Mouse (Mus musculus) forebrain, postnatal 0 days (tissue): Measurements from ENCODE around the gene Eif3i. TPM values are rescaled to one million over a fixed set of nuclear protein-coding genes. Genes with fewer than 3 reads are reported as not detected.

Source experiments
- ATAC-seq: fragments of 200-750 bp; cut with Nextera tagmentation; 2 replicates; pipeline ENCODE4 v1.8.0; 2017; ENCODE audit warnings: mild to moderate bottlenecking, moderate library complexity
- DNase-seq: peaks from one replicate; pipeline ENCODE4 v3.0.0-alpha.2; 2015
- H3K27ac ChIP-seq: fragments of 300-500 bp; sonication (generic); 2 replicates; pipeline ENCODE4 v1.5.1; 2014; ENCODE audit warnings: low read depth, mild to moderate bottlenecking, antibody characterized with exemption, low read length, moderate library complexity, mixed read lengths
- H3K27me3 ChIP-seq: fragments of 300-500 bp; sonication (generic); 2 replicates; pipeline ENCODE4 v1.6.1; 2014; ENCODE audit warnings: mild to moderate bottlenecking, low read length, mixed read lengths; ENCODE audit not compliant: insufficient read depth
- H3K36me3 ChIP-seq: fragments of 300-500 bp; sonication (generic); 2 replicates; pipeline ENCODE4 v1.6.1; 2014; ENCODE audit warnings: mild to moderate bottlenecking, moderate library complexity; ENCODE audit not compliant: insufficient read depth
- H3K4me1 ChIP-seq: fragments of 300-500 bp; sonication (generic); 2 replicates; pipeline ENCODE4 v1.6.1; 2014; ENCODE audit warnings: antibody characterized with exemption; ENCODE audit not compliant: insufficient read depth
- H3K4me2 ChIP-seq: fragments of 300-500 bp; sonication (generic); 2 replicates; pipeline ENCODE4 v1.6.1; 2014; ENCODE audit warnings: low read depth, mild to moderate bottlenecking, moderate library complexity
- H3K4me3 ChIP-seq: fragments of 300-500 bp; sonication (generic); 2 replicates; pipeline ENCODE4 v1.5.1; 2014; ENCODE audit warnings: low read depth, low read length, mixed read lengths
- H3K9ac ChIP-seq: fragments of 300-500 bp; sonication (generic); 2 replicates; pipeline ENCODE4 v1.6.1; 2014; ENCODE audit warnings: mild to moderate bottlenecking
- H3K9me3 ChIP-seq: fragments of 300-500 bp; sonication (generic); 2 replicates; pipeline ENCODE4 v1.6.1; 2016; ENCODE audit warnings: low read length
- CTCF ChIP-seq: sonication (generic); IDR thresholded peaks from 2 replicates; pipeline ENCODE4 v1.5.1; 2016; ENCODE audit warnings: antibody characterized with exemption, control low read depth, low read depth
- WGBS: fragments of 180-500 bp; shearing (Covaris S2); extraction: QIAGEN DNeasy Blood & Tissue Kit; methylation state at CpG from one replicate; pipeline ENCODE4 v1.1.7; 2014; 5-methylcytosine and 5-hydroxymethylcytosine counted together
- polyA plus RNA-seq: library from polyadenylated mRNA; unstranded; fragments of >200 nt; fragmentation: Nextera tagmentation; extraction: Ambion mirVana; gene quantifications from 2 replicates; pipeline ENCODE4 v1.2.1, GENCODE M21; 2015
- total RNA-seq: library from RNA; depleted of rRNA; stranded (reverse); fragments of >200 nt; gene quantifications from 2 replicates; pipeline ENCODE4 v1.2.3, GENCODE M21; 2014

The Eif3i gene
- total and polyA plus RNA-seq, 2 experiments from 2014 or later, result 226 to 255 TPM

GRCm38 (mm10) chr4:129639221-129639620, 38.8 kb upstream of the Eif3i start:
- Histone ChIP-seq H3K4me3 (no peak overlapping the region), H3K4me2 (peak overlapping the region; percentile 72; the same call in 1 of the 2 replicates), H3K27ac (no peak overlapping the region), H3K27me3 (no peaks in the 10 kb centered on the region), H3K9me3 (no peaks in the 10 kb centered on the region), H3K4me1 (peaks cover 7% of the 10 kb centered on the region; the same call in 1 of the 2 replicates), H3K9ac (no peak overlapping the region), H3K36me3 (peaks cover 32% of the 10 kb centered on the region)
- no peak for ATAC-seq
- WGBS, result 83% methylated on average over 15 of the region's 15 CpGs
- DNase-seq, result no peak
- no peak for TF ChIP-seq CTCF

- Histone ChIP-seq H3K4me2 (no peak overlapping the region), H3K27me3 (no peaks in the 10 kb centered on the region), H3K27ac (no peak overlapping the region), H3K9me3 (no peaks in the 10 kb centered on the region), H3K4me1 (no peaks in the 10 kb centered on the region), H3K36me3 (peaks cover 82% of the 10 kb centered on the region), H3K9ac (no peak overlapping the region), H3K4me3 (no peak overlapping the region)
- no peak for ATAC-seq
- DNase-seq, result no peak
- 96% methylated on average over 6 of the region's 6 CpGs for WGBS
- TF ChIP-seq CTCF, result no peak
Observed at GRCm38 (mm10) chr4:129633852-129634251, 33.4 kb upstream of the Eif3i start.

GRCm38 (mm10) chr4:129631867-129632266, 31.4 kb upstream of the Eif3i start:
- 84% methylated on average over 12 of the region's 12 CpGs for WGBS

GRCm38 (mm10) chr4:129630944-129631343, 30.5 kb upstream of the Eif3i start:
- Histone ChIP-seq H3K27ac (no peak overlapping the region), H3K4me2 (no peak overlapping the region), H3K9ac (no peak overlapping the region), H3K36me3 (peaks cover 85% of the 10 kb centered on the region), H3K9me3 (no peaks in the 10 kb centered on the region), H3K4me1 (no peaks in the 10 kb centered on the region), H3K27me3 (no peaks in the 10 kb centered on the region), H3K4me3 (no peak overlapping the region)
- TF ChIP-seq CTCF, result no peak
- WGBS, result 59% methylated on average over 4 of the region's 4 CpGs
- ATAC-seq (no peak), DNase-seq (no peak)

More at GRCm38 (mm10) chr4:129631867-129632266, 31.4 kb upstream of the Eif3i start:
- H3K9me3 ChIP-seq, result no peaks in the 10 kb centered on the region
- H3K27me3 ChIP-seq, result no peaks in the 10 kb centered on the region
- ATAC-seq (no peak), DNase-seq (no peak)
- peaks cover 86% of the 10 kb centered on the region for H3K36me3 ChIP-seq
- TF ChIP-seq CTCF, result no peak
- no peak overlapping the region for H3K4me2 ChIP-seq
- no peaks in the 10 kb centered on the region for H3K4me1 ChIP-seq
- H3K27ac ChIP-seq, result no peak overlapping the region
- no peak overlapping the region for H3K4me3 ChIP-seq
- no peak overlapping the region for H3K9ac ChIP-seq

- H3K4me1 ChIP-seq, result peaks cover 21% of the 10 kb centered on the region
- WGBS, result 73% methylated on average over 6 of the region's 6 CpGs
- TF ChIP-seq CTCF, result no peak
- no peak overlapping the region for H3K9ac ChIP-seq
- H3K27ac ChIP-seq, result no peak overlapping the region; the same call in 1 of the 2 replicates
- H3K4me2 ChIP-seq, result no peak overlapping the region
- H3K4me3 ChIP-seq, result no peak overlapping the region
- ATAC-seq, result no peak
- H3K27me3 ChIP-seq, result no peaks in the 10 kb centered on the region
- H3K9me3 ChIP-seq, result no peaks in the 10 kb centered on the region
- H3K36me3 ChIP-seq, result peaks cover 47% of the 10 kb centered on the region
- DNase-seq, result no peak
Observed at GRCm38 (mm10) chr4:129626035-129626434, 25.6 kb upstream of the Eif3i start.

GRCm38 (mm10) chr4:129625496-129625895, 25.0 kb upstream of the Eif3i start:
- Histone ChIP-seq H3K4me1 (peaks cover 21% of the 10 kb centered on the region), H3K9me3 (no peaks in the 10 kb centered on the region), H3K36me3 (peaks cover 46% of the 10 kb centered on the region), H3K4me3 (no peak overlapping the region), H3K4me2 (peak overlapping the region; percentile 88), H3K27ac (peak overlapping the region; percentile 98), H3K9ac (peak overlapping the region; percentile 93), H3K27me3 (no peaks in the 10 kb centered on the region)
- DNase-seq, result no peak
- no peak for TF ChIP-seq CTCF
- 42% methylated on average over 4 of the region's 4 CpGs for WGBS
- ATAC-seq, result no peak

- Histone ChIP-seq H3K4me3 (peak overlapping the region; percentile 66), H3K36me3 (peaks cover 41% of the 10 kb centered on the region), H3K4me1 (peaks cover 21% of the 10 kb centered on the region), H3K27me3 (no peaks in the 10 kb centered on the region), H3K9ac (peak overlapping the region; percentile 93), H3K9me3 (no peaks in the 10 kb centered on the region), H3K4me2 (peak overlapping the region; percentile 88), H3K27ac (peak overlapping the region; percentile 98)
- DNase-seq (peak; percentile 80), ATAC-seq (peak; percentile 7)
- no peak for TF ChIP-seq CTCF
- 0% methylated on average over 6 of the region's 6 CpGs for WGBS
Observed at GRCm38 (mm10) chr4:129625029-129625370, 24.6 kb upstream of the Eif3i start.
